Mouse (Mus musculus) cerebellum, adult 11-12 months (tissue): ENCODE results near the gene Mettl24.
"Not testable (repeated sequence)": the region's sequence is repeated elsewhere in the genome, so short reads cannot be mapped to it uniquely, and the experiment has no call there.

ENCODE experiments used
- DNase-seq: peaks from one replicate; pipeline ENCODE4 v3.0.0; 2022

The Mettl24 gene

GRCm38 (mm10) chr10:40750293-40751047, 67.4 kb downstream of the Mettl24 start:
- no peak for DNase-seq

GRCm38 (mm10) chr10:40751157-40751556, 68.1 kb downstream of the Mettl24 start:
- DNase-seq = no peak

GRCm38 (mm10) chr10:40753036-40753435, 70.0 kb downstream of the Mettl24 start:
- peak; percentile 49 for DNase-seq

GRCm38 (mm10) chr10:40758171-40759010, 75.3 kb downstream of the Mettl24 start:
- DNase-seq = no peak

GRCm38 (mm10) chr10:40759391-40760194, 76.5 kb downstream of the Mettl24 start:
- not testable (repeated sequence) for DNase-seq

GRCm38 (mm10) chr10:40760195-40761009, 77.3 kb downstream of the Mettl24 start:
- no peak for DNase-seq

GRCm38 (mm10) chr10:40761010-40761752, 78.1 kb downstream of the Mettl24 start:
- DNase-seq = no peak

GRCm38 (mm10) chr10:40762624-40763023, 79.5 kb downstream of the Mettl24 start:
- no peak for DNase-seq

- no peak for DNase-seq
Observed at GRCm38 (mm10) chr10:40763084-40763720, 80.1 kb downstream of the Mettl24 start.

GRCm38 (mm10) chr10:40772266-40772665, 89.2 kb downstream of the Mettl24 start:
- no peak for DNase-seq

- DNase-seq = no peak
Observed at GRCm38 (mm10) chr10:40775151-40775550, 92.1 kb downstream of the Mettl24 start.

- no peak for DNase-seq
Observed at GRCm38 (mm10) chr10:40775655-40776054, 92.6 kb downstream of the Mettl24 start.

GRCm38 (mm10) chr10:40777171-40777570, 94.1 kb downstream of the Mettl24 start:
- DNase-seq = no peak

- no peak for DNase-seq
Observed at GRCm38 (mm10) chr10:40778472-40778871, 95.4 kb downstream of the Mettl24 start.

- no peak for DNase-seq
Observed at GRCm38 (mm10) chr10:40790406-40790805, 107.3 kb downstream of the Mettl24 start.

GRCm38 (mm10) chr10:40792115-40792514, 109.0 kb downstream of the Mettl24 start:
- no peak for DNase-seq

GRCm38 (mm10) chr10:40805221-40805620, 122.1 kb downstream of the Mettl24 start:
- no peak for DNase-seq

- DNase-seq = no peak
Observed at GRCm38 (mm10) chr10:40806221-40806620, 123.1 kb downstream of the Mettl24 start.

GRCm38 (mm10) chr10:40809411-40809910, 126.4 kb downstream of the Mettl24 start:
- not testable (repeated sequence) for DNase-seq

- no peak for DNase-seq
Observed at GRCm38 (mm10) chr10:40813627-40814026, 130.5 kb downstream of the Mettl24 start.

GRCm38 (mm10) chr10:40816471-40816870, 133.4 kb downstream of the Mettl24 start:
- DNase-seq = no peak
